Mouse (Mus musculus): ENCODE measurements around the gene Ccdc28b. TPM values are rescaled to one million over a fixed set of nuclear protein-coding genes. Genes with fewer than 3 reads are reported as not detected.

Gene Ccdc28b
- 52.4 and 65.7 TPM in 2 replicates for polyA plus RNA-seq (2015; fragmentation: Nextera tagmentation; extraction: Ambion mirVana)

DNA sequence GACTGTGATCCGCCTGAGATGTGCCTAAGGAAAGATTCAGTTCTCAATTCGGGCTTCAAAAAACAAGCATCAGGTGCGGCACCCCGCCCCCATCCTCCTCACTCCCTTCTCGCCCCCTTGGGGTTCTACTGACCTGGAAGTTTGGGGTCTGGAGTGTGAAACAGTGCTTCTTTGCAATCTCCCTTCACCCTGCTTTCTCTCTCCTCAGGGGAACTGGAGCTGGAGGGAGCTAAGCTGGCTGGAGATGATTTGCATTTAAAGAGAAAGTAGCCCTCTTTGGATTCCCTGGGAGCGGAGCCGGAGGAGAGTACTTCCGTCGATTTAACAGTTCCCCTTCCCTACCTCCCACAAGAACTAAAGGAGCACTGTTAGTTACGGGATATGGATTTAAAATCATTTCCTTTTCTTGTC, at the start of gene Ccdc28b:
Gene Ccdc28b, minus strand, starts transcription at position 267 of the 411 bp plus-strand sequence.
- no peaks in the 10 kb centered on the region for H3K27me3 ChIP-seq
- H3K9me3 ChIP-seq (replicated peaks): no peaks in the 10 kb centered on the region
- peak within 1 kb of the TSS; percentile 81 for H3K4me2 ChIP-seq
- H3K4me3 ChIP-seq (replicated peaks): peak within 1 kb of the TSS; percentile 73
- peaks cover 39% of the 10 kb centered on the region for H3K4me1 ChIP-seq
- ATAC-seq (replicated peaks; ENCODE audit: low FRiP score): peak; percentile 9; the same call in 1 of the 2 replicates
- H3K27ac ChIP-seq: peak within 1 kb of the TSS; percentile 93
- 0% methylated on average over 10 of the region's 10 CpGs for WGBS
- H3K9ac ChIP-seq: peak within 1 kb of the TSS; percentile 76
- peaks cover 33% of the 10 kb centered on the region for H3K36me3 ChIP-seq

DNA sequence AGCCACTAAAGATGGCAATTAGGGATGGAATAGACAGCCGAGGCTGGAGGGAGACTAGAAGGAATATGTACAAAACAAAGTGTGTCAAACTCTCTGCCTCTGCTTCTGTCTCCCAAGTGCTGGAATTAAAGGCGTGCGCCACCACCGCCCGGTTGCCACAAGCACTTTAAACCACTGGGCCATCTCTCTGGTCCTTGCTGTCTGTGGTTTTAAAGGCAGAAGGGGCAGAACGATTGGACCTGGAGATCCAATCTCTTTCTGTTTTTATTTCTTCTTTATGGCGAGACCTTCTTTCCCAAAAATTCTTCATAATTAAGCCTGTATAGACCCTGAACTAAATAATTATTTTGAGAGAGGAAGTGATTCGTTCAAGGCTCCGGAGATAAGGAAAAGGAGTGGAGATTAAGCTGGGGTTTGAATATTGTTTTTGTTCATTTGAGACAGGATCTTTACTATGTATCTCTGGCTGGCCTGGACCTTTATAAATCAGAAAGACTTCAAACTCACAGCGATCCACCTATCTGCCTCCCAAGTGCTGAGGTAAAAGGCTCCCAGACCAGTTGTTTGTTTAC, 49.2 kb upstream of the Ccdc28b start:
- 3% methylated on average over 10 of the region's 10 CpGs for WGBS

DNA sequence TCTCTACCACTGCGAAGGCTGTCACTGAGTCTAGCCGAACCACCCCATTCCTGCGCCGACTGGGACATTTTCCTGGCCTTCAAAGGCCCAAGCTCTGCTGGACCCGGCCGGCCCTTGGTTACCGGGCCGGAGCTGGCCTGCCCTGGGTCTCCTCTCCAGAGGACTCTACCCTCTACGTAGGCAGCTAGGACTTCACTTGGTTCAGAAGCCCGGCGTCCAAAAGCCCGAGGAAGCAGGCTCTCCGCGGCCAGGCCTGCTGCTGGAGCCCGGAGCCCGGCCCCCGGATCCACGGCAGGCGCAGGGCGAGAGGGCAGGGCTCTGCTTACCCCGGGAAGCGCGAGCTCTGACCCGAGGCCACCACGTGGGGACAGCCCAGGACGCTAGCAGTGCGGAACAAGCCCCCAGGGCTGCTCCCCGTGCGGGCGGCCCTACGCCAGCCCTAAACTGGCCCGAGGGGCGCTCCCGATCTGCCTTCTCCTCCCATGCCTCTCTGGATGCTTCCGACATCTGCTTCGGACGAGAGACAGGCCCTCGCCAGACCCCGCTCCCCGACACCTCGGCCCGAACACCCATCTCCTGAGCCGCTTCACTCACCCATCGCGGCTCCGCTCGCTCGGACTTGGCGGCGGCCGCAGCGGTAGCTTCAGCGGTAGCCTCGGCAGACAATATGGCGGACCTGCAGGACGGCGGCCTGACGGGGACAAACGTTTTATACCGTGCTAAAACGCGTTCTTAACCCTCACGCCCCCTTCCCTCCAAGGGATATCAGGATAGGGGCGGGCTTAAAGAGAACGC, 48.5 kb upstream of the Ccdc28b start, which contains the start of gene Kpna6:
Gene Kpna6, minus strand, starts transcription at position 685 of the 795 bp plus-strand sequence.
- no peaks in the 10 kb centered on the region for H3K27me3 ChIP-seq
- peak within 1 kb of the TSS; percentile 96 for H3K9ac ChIP-seq
- H3K4me2 ChIP-seq: peak within 1 kb of the TSS; percentile 80
- under 1% methylated on average over 65 of the region's 65 CpGs for WGBS
- peak within 1 kb of the TSS; percentile 85 for H3K4me3 ChIP-seq (replicated peaks)
- no peaks in the 10 kb centered on the region for H3K9me3 ChIP-seq (replicated peaks)
- ATAC-seq (replicated peaks; ENCODE audit: low FRiP score): peak; percentile 89
- H3K4me1 ChIP-seq: peaks cover 17% of the 10 kb centered on the region
- H3K36me3 ChIP-seq: peaks cover 35% of the 10 kb centered on the region
- H3K27ac ChIP-seq: peak within 1 kb of the TSS; percentile 97

More for the DNA sequence above, 49.2 kb upstream of the Ccdc28b start:
- 0 out of 2 replicates have a peak overlapping the region, but pooled peaks have one; percentile 96 for H3K9ac ChIP-seq
- peak overlapping the region; percentile 80 for H3K4me2 ChIP-seq
- no peaks in the 10 kb centered on the region for H3K9me3 ChIP-seq (replicated peaks)
- peaks cover 41% of the 10 kb centered on the region for H3K36me3 ChIP-seq
- H3K4me1 ChIP-seq: peaks cover 17% of the 10 kb centered on the region
- no peak; the same call in 1 of the 2 replicates for ATAC-seq (replicated peaks; ENCODE audit: low FRiP score)
- H3K27me3 ChIP-seq: no peaks in the 10 kb centered on the region
- H3K4me3 ChIP-seq (replicated peaks): peak overlapping the region; percentile 85
- H3K27ac ChIP-seq: peak overlapping the region; percentile 97

DNA sequence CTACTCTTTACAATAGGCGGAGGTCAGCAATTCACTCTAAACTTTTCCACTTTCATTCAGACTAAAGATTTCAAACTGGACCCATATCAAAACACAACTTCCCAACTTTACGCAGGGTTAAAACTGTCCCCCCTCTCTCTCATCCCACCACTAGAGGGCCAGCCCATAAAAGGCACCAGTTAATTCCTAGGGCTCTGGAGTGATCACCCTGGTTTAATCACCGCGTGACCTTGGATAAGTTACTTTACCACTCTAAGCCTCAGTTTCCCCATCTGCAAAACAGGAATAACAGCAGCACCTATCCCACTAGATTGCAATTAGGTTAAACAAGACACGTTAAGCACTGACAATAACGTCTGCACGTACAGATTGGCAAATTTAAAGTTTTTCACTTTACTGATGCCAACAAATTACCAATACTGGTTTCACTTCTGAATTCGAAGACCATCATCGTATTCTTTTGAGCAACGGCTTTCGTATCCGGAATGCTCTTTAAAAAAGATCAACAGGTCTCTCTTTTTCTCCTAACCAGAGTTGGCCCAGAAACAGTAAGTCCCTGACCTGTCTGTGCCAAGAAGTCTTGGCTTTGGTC, 47.8 kb upstream of the Ccdc28b start:
- peak overlapping the region; percentile 97 for H3K27ac ChIP-seq
- H3K9ac ChIP-seq: peak overlapping the region; percentile 96
- H3K4me2 ChIP-seq: peak overlapping the region; percentile 80
- H3K4me1 ChIP-seq: peaks cover 17% of the 10 kb centered on the region
- no peaks in the 10 kb centered on the region for H3K9me3 ChIP-seq (replicated peaks)
- peaks cover 32% of the 10 kb centered on the region for H3K36me3 ChIP-seq
- 0 out of 2 replicates have a peak, but pooled peaks have one; percentile 52 for ATAC-seq (replicated peaks; ENCODE audit: low FRiP score)
- H3K27me3 ChIP-seq: no peaks in the 10 kb centered on the region
- peak overlapping the region; percentile 85 for H3K4me3 ChIP-seq (replicated peaks)
- 7% methylated on average over 12 of the region's 12 CpGs for WGBS

DNA sequence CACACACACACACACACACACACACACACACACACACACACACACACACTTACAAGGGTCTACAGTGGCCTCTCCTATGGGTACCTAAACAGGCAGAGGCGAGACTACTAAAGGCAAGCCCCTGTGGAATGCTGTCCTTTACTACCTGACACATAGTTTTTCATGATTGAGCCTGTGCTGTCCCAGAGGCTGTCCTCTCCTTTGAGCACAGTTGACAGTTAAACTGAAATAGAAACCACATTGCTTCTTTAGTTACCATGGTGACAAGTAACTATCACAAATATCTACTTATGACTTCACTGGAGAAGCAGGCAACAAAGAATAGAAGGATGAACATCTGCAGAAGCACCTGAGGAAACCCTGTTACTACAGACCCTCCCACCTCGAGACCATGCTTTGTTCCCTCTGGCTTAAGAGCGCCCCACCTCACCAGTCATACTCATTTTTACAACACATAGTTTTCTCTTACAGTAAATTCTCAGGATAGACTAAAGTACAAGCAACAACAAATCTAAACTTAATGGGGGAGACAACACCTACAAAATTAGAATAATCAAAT, 38.6 kb upstream of the Ccdc28b start:
- Histone ChIP-seq H3K9me3 (replicated peaks) (no peaks in the 10 kb centered on the region), H3K9ac (no peak overlapping the region), H3K36me3 (peaks cover 70% of the 10 kb centered on the region), H3K27ac (no peak overlapping the region), H3K27me3 (no peaks in the 10 kb centered on the region), H3K4me3 (replicated peaks) (no peak overlapping the region), H3K4me2 (no peak overlapping the region), H3K4me1 (no peaks in the 10 kb centered on the region)
- ATAC-seq (replicated peaks; ENCODE audit: low FRiP score): no peak
- WGBS: 88% methylated on average over 3 of the region's 3 CpGs

DNA sequence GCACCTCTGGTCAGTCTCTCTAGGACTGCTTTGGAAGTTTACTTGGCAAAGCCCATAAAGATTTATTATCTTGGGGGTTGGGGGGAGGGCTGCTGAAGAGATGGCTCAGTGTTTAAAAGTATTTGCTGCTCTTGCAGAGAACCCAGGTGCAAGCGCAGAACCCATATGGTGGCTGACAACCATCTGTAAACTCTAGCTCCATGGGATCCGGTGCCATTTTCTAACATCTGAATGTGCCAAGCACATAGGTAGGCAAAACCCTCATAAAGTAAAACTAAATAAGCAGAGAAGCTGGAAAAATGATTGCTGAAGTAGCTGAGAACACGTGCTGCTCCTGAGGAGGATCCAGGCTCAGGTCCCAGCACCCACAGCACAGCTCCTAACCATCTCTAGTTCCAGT, 37.8 kb upstream of the Ccdc28b start:
- no peak overlapping the region for H3K4me2 ChIP-seq
- H3K27me3 ChIP-seq: no peaks in the 10 kb centered on the region
- no peak for ATAC-seq (replicated peaks; ENCODE audit: low FRiP score)
- H3K4me3 ChIP-seq (replicated peaks): no peak overlapping the region
- H3K9ac ChIP-seq: no peak overlapping the region
- no peak overlapping the region for H3K27ac ChIP-seq
- H3K4me1 ChIP-seq: no peaks in the 10 kb centered on the region
- H3K36me3 ChIP-seq: peaks cover 73% of the 10 kb centered on the region
- no peaks in the 10 kb centered on the region for H3K9me3 ChIP-seq (replicated peaks)
- 83% methylated on average over 3 of the region's 3 CpGs for WGBS

DNA sequence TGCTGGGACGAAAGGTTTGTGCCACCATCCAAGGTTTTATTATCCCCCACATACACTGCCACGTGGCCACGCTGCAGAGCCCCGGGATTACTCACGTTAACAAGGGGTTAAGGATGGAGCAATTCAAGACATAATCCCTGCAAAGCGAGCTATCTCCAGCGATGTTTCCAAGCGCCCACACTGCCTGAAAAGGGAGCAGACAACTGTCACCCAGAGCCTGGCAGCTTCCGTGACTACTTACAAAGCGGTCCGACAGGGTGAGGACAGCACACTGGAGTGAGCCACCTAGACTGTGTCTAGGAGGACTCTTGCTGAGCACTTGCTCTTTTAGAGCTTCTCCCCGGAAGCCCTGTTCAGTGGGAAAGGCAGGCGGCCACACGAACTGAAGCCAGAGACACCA, 31.0 kb upstream of the Ccdc28b start:
- no peak overlapping the region for H3K4me2 ChIP-seq
- no peak overlapping the region for H3K27ac ChIP-seq
- no peaks in the 10 kb centered on the region for H3K27me3 ChIP-seq
- H3K4me1 ChIP-seq: no peaks in the 10 kb centered on the region
- H3K36me3 ChIP-seq: peaks cover 95% of the 10 kb centered on the region
- no peak overlapping the region for H3K4me3 ChIP-seq (replicated peaks)
- H3K9ac ChIP-seq: no peak overlapping the region
- WGBS: 92% methylated on average over 14 of the region's 14 CpGs
- no peaks in the 10 kb centered on the region for H3K9me3 ChIP-seq (replicated peaks)
- ATAC-seq (replicated peaks; ENCODE audit: low FRiP score): no peak

DNA sequence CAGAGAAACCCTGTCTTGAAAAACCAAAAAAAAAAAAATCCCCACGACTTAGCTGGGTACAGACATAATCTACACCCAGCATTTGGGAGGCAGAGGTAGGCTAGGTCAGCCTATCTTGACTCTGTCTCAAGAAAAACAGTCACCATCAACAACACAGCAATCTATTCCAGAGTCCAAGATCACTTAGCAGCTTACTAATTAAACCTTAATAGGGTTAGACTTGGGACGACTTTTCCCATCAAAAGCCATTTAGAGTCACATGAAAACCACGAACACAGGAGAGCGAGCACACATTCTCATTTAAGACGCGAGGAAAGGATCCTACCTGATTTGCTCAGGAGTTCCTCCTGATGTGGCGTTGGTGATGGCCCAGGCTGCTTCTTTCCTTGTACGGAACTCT, 26.6 kb upstream of the Ccdc28b start:
- no peak for ATAC-seq (replicated peaks; ENCODE audit: low FRiP score)
- H3K27ac ChIP-seq: no peak overlapping the region
- no peak overlapping the region for H3K4me3 ChIP-seq (replicated peaks)
- no peaks in the 10 kb centered on the region for H3K4me1 ChIP-seq
- no peak overlapping the region for H3K4me2 ChIP-seq
- H3K27me3 ChIP-seq: no peaks in the 10 kb centered on the region
- no peak overlapping the region for H3K9ac ChIP-seq
- no peaks in the 10 kb centered on the region for H3K9me3 ChIP-seq (replicated peaks)
- H3K36me3 ChIP-seq: peaks cover 96% of the 10 kb centered on the region
- 92% methylated on average over 8 of the region's 8 CpGs for WGBS

DNA sequence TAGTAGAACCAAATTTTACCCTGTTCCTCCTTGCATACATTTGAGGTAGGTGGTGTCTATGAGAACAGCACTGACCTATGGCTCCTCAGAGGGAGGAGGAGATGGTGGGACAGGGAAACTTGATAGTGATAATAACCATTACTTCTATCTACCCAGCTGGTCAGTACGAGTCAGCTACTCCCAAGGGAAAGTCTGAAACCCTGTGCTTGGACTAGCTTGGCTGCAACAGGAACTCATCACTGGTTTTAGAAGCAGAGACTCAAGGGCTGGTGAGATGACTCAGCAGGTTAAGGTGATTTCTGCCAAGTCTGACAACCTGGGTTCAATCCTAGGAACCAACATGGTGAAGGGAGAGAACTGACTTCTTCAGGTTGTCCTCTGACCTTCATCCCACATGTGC, 24.9 kb upstream of the Ccdc28b start:
- no peak overlapping the region for H3K4me2 ChIP-seq
- no peak overlapping the region for H3K9ac ChIP-seq
- no peak for ATAC-seq (replicated peaks; ENCODE audit: low FRiP score)
- no peaks in the 10 kb centered on the region for H3K9me3 ChIP-seq (replicated peaks)
- 77% methylated on average over 1 of the region's 1 CpGs for WGBS
- no peaks in the 10 kb centered on the region for H3K27me3 ChIP-seq
- H3K4me1 ChIP-seq: no peaks in the 10 kb centered on the region
- H3K27ac ChIP-seq: no peak overlapping the region
- no peak overlapping the region for H3K4me3 ChIP-seq (replicated peaks)
- H3K36me3 ChIP-seq: peaks cover 96% of the 10 kb centered on the region

DNA sequence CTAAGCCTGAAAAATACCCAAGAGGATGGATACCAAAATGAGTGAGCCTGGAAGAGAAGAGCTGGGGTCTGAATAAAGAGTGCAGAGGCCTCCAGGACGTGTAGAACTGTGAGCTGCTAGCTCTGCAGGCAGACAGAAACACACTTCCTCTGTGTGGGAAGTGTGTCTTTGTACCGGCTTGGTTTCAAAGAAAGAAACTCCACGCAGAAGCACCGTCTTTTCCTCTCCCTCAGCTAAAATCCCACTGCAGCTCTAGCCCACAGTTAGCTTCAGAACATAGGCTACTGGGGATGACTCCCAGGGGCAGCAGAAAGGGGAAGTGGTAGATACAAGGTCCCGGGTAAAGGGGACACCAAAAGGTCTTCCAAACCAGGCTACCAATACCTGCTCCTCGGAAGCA, 21.5 kb upstream of the Ccdc28b start:
- no peak for ATAC-seq (replicated peaks; ENCODE audit: low FRiP score)
- no peaks in the 10 kb centered on the region for H3K9me3 ChIP-seq (replicated peaks)
- no peak overlapping the region for H3K4me2 ChIP-seq
- H3K27me3 ChIP-seq: no peaks in the 10 kb centered on the region
- peaks cover 66% of the 10 kb centered on the region for H3K36me3 ChIP-seq
- peaks cover 6% of the 10 kb centered on the region for H3K4me1 ChIP-seq
- H3K27ac ChIP-seq: no peak overlapping the region
- H3K9ac ChIP-seq: no peak overlapping the region
- 91% methylated on average over 6 of the region's 6 CpGs for WGBS
- no peak overlapping the region for H3K4me3 ChIP-seq (replicated peaks)

DNA sequence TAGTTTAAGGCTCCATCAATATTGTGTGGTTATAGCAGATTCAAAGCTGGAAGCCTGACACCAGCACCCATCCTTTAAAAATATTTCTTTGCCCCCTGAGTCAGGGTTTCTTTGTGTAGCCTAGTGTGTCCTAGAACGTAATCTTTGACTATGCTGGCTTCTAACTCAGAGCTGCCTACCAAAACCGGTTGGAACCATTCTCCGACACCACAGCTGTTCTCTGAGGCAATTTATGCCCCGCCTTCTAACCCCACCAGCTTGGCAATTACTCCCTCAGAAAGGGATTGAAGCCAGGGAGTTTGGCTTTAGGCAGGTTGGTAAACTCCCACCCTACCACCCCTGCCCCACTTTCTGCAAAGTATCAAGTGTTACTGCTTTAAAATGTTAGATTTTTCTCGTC, 18.0 kb upstream of the Ccdc28b start:
- no peak for ATAC-seq (replicated peaks; ENCODE audit: low FRiP score)
- 0 out of 2 replicates have a peak overlapping the region, but pooled peaks have one; percentile 14 for H3K9ac ChIP-seq

More for the DNA sequence above, 18.0 kb upstream of the Ccdc28b start:
- Histone ChIP-seq H3K27ac (peak overlapping the region; percentile 71), H3K36me3 (peaks cover 57% of the 10 kb centered on the region), H3K4me3 (replicated peaks) (peak overlapping the region; percentile 74; the same call in 1 of the 2 replicates), H3K9me3 (replicated peaks) (no peaks in the 10 kb centered on the region), H3K4me2 (peak overlapping the region; percentile 81), H3K27me3 (no peaks in the 10 kb centered on the region), H3K4me1 (peaks cover 28% of the 10 kb centered on the region)
- 33% methylated on average over 5 of the region's 5 CpGs for WGBS

Measured in kidney, embryonic 15.5 days (tissue).